Mouse (Mus musculus): Measurements from ENCODE around the gene Ost4. TPM values are rescaled to one million over a fixed set of nuclear protein-coding genes. Genes with fewer than 3 reads are reported as not detected.

Gene Ost4
- total and polyA plus RNA-seq, 3 experiments = 220 to 478 (median 321) TPM

GRCm38 (mm10) chr5:30917891-30918670, 10.5 kb upstream of the Ost4 start:
- Histone ChIP-seq H3K36me3 (ENCODE audit: control insufficient read depth in 1 of 2, insufficient read depth in 2 of 2, low read length in 2 of 2) (peaks cover 0 to 18% of the 10 kb centered on the region in 2 experiments; a peak in 2 of 4 replicates), H3K9ac (ENCODE audit: control insufficient read depth, low read depth, low read length, poor library complexity, severe bottlenecking) (no peak overlapping the region), H3K27me3 (ENCODE audit: control insufficient read depth in 1 of 2, insufficient read depth in 2 of 2, low read length in 2 of 2) (no peaks in the 10 kb centered on the region), H3K79me2 (ENCODE audit: control insufficient read depth, insufficient read depth, low read length, poor library complexity) (peaks cover 13% of the 10 kb centered on the region), H3K9me3 (replicated peaks; ENCODE audit: insufficient read depth, low read length) (no peaks in the 10 kb centered on the region), H3K27ac (ENCODE audit: control insufficient read depth, low read depth, low read length) (no peak overlapping the region), H3K4me3 (ENCODE audit: control insufficient read depth in 1 of 2, insufficient read depth in 1 of 2, low read depth in 2 of 2, low read length in 2 of 2) (no peak overlapping the region), H3K4me1 (ENCODE audit: control insufficient read depth in 1 of 2, insufficient read depth in 2 of 2, low read length in 2 of 2) (peaks cover 21 to 31% of the 10 kb centered on the region in 2 experiments)
- no peak for TF ChIP-seq RCOR1 (IDR thresholded peaks at IDR 0.05; ENCODE audit: low read depth, low read length)
- no peak for TF ChIP-seq NRF1 (IDR thresholded peaks at IDR 0.05; ENCODE audit: insufficient read depth, low read depth, low read length, poor library complexity, severe bottlenecking)
- no peak for TF ChIP-seq POLR2AphosphoS5 (IDR thresholded peaks at IDR 0.05; ENCODE audit: borderline replicate concordance, low read depth, low read length)
- no peak for TF ChIP-seq EP300 (IDR thresholded peaks at IDR 0.05; ENCODE audit: low read depth in 1 of 2, low read length in 2 of 2)
- TF ChIP-seq MXI1 (IDR thresholded peaks at IDR 0.05; ENCODE audit: low read depth, low read length) = no peak
- TF ChIP-seq POLR2AphosphoS2 (IDR thresholded peaks at IDR 0.05; ENCODE audit: low read length) = no peak
- TF ChIP-seq USF2 (IDR thresholded peaks at IDR 0.05; ENCODE audit: borderline replicate concordance in 1 of 2, insufficient read depth in 1 of 2, low read depth in 1 of 2, low read length in 2 of 2) = no peak
- no peak for TF ChIP-seq ZKSCAN1 (IDR thresholded peaks at IDR 0.05; ENCODE audit: low read depth, low read length)
- TF ChIP-seq TCF12 (IDR thresholded peaks at IDR 0.05; ENCODE audit: low read depth, low read length) = no peak
- TF ChIP-seq JUND (IDR thresholded peaks at IDR 0.05; ENCODE audit: low read depth, low read length) = no peak
- no peak for DNase-seq (ENCODE audit: low read depth, low spot score)

GRCm38 (mm10) chr5:30917348-30917747, 9.8 kb upstream of the Ost4 start:
- no peak for DNase-seq (ENCODE audit: low read depth, low spot score)
- TF ChIP-seq MYC (IDR thresholded peaks at IDR 0.05; ENCODE audit: low read depth, low read length) (no peak), POLR2A (IDR thresholded peaks at IDR 0.05; ENCODE audit: control insufficient read depth in 1 of 2, insufficient read depth in 1 of 2, low read depth in 1 of 2, low read length in 2 of 2, poor library complexity in 1 of 2) (no peak), SMC3 (IDR thresholded peaks at IDR 0.05; ENCODE audit: low read depth, low read length) (no peak), TCF12 (IDR thresholded peaks at IDR 0.05; ENCODE audit: low read depth, low read length) (no peak), BHLHE40 (IDR thresholded peaks at IDR 0.05; ENCODE audit: borderline replicate concordance, low read depth, low read length) (no peak), ETS1 (IDR thresholded peaks at IDR 0.05; ENCODE audit: low read depth, low read length) (no peak), ZKSCAN1 (IDR thresholded peaks at IDR 0.05; ENCODE audit: low read depth, low read length) (no peak), CHD1 (IDR thresholded peaks at IDR 0.05; ENCODE audit: low read depth, low read length) (no peak), ELF1 (IDR thresholded peaks at IDR 0.05; ENCODE audit: low read depth, low read length) (no peak), MAZ (IDR thresholded peaks at IDR 0.05; ENCODE audit: low read depth, low read length) (no peak), MAFK (IDR thresholded peaks at IDR 0.05; ENCODE audit: borderline replicate concordance, low read depth, low read length) (no peak), MEF2A (IDR thresholded peaks at IDR 0.05; ENCODE audit: extremely low read depth, insufficient replicate concordance, low read depth, low read length, poor library complexity, severe bottlenecking) (no peak), ZMIZ1 (IDR thresholded peaks at IDR 0.05; ENCODE audit: low read depth, low read length) (no peak), MAX (IDR thresholded peaks at IDR 0.05; ENCODE audit: low read length) (no peak), TBP (IDR thresholded peaks at IDR 0.05; ENCODE audit: low read depth, low read length) (no peak)
- peaks cover 5% of the 10 kb centered on the region for H3K79me2 ChIP-seq (ENCODE audit: control insufficient read depth, insufficient read depth, low read length, poor library complexity)
- H3K4me3 ChIP-seq (ENCODE audit: control insufficient read depth in 1 of 2, insufficient read depth in 1 of 2, low read depth in 2 of 2, low read length in 2 of 2) = no peak overlapping the region
- no peaks in the 10 kb centered on the region for H3K27me3 ChIP-seq (ENCODE audit: control insufficient read depth in 1 of 2, insufficient read depth in 2 of 2, low read length in 2 of 2)
- H3K36me3 ChIP-seq (ENCODE audit: control insufficient read depth in 1 of 2, insufficient read depth in 2 of 2, low read length in 2 of 2) = peaks cover 0 to 22% of the 10 kb centered on the region in 2 experiments; a peak in 2 of 4 replicates
- peaks cover 16 to 37% of the 10 kb centered on the region in 2 experiments for H3K4me1 ChIP-seq (ENCODE audit: control insufficient read depth in 1 of 2, insufficient read depth in 2 of 2, low read length in 2 of 2)
- no peak overlapping the region for H3K9ac ChIP-seq (ENCODE audit: control insufficient read depth, low read depth, low read length, poor library complexity, severe bottlenecking)
- H3K27ac ChIP-seq (ENCODE audit: control insufficient read depth, low read depth, low read length) = no peak overlapping the region
- no peaks in the 10 kb centered on the region for H3K9me3 ChIP-seq (replicated peaks; ENCODE audit: insufficient read depth, low read length)
